Mouse (Mus musculus): ENCODE results near the gene Mta2.
A peak's percentile ranks its signal among the peaks of the same experiment; 100 is the strongest.
"Not testable (repeated sequence)": the region's sequence is repeated elsewhere in the genome, so short reads cannot be mapped to it uniquely, and the experiment has no call there.

The Mta2 gene

GRCm38 (mm10) chr19:8941515-8942217 lies at the start of gene Mta2:
Mta2 (plus strand) TSS chr19:8941875.
- peak; percentile 97 for DNase-seq

GRCm38 (mm10) chr19:8892829-8893766 lies 48.6 kb upstream of the Mta2 start, which contains the start of gene Ints5:
Ints5 (plus strand) TSS chr19:8893005.
- DNase-seq = peak; percentile 84

GRCm38 (mm10) chr19:8895397-8895960 lies 46.2 kb upstream of the Mta2 start:
- no peak for DNase-seq

- not testable (repeated sequence) for DNase-seq
These were observed 45.4 kb upstream of the Mta2 start for GRCm38 (mm10) chr19:8896231-8896630.

- not testable (repeated sequence) for DNase-seq
These were observed 44.3 kb upstream of the Mta2 start for GRCm38 (mm10) chr19:8897211-8897864.

GRCm38 (mm10) chr19:8897865-8898495 lies 43.7 kb upstream of the Mta2 start, which contains the start of gene Ganab:
Ganab (plus strand) TSS chr19:8898071.
- peak; percentile 93 for DNase-seq

GRCm38 (mm10) chr19:8898576-8898975 lies 43.1 kb upstream of the Mta2 start:
- no peak for DNase-seq

- DNase-seq = no peak
These were observed 42.6 kb upstream of the Mta2 start for GRCm38 (mm10) chr19:8899079-8899478.

GRCm38 (mm10) chr19:8903412-8903811 lies 38.3 kb upstream of the Mta2 start:
- DNase-seq = no peak

GRCm38 (mm10) chr19:8908531-8908930 lies 33.1 kb upstream of the Mta2 start:
- DNase-seq = no peak

- no peak for DNase-seq
These were observed 29.9 kb upstream of the Mta2 start for GRCm38 (mm10) chr19:8911810-8912209.

GRCm38 (mm10) chr19:8914212-8914611 lies 27.5 kb upstream of the Mta2 start:
- no peak for DNase-seq

- no peak for DNase-seq
These were observed 22.7 kb upstream of the Mta2 start for GRCm38 (mm10) chr19:8919000-8919399.

- DNase-seq = no peak
These were observed 22.0 kb upstream of the Mta2 start for GRCm38 (mm10) chr19:8919684-8920072.

GRCm38 (mm10) chr19:8920073-8920736 lies 21.5 kb upstream of the Mta2 start, which contains the start of gene B3gat3:
B3gat3 (plus strand) TSS chr19:8920374.
- DNase-seq = peak; percentile 94

- no peak for DNase-seq
These were observed 20.8 kb upstream of the Mta2 start for GRCm38 (mm10) chr19:8920836-8921291.

- no peak for DNase-seq
These were observed 19.9 kb upstream of the Mta2 start for GRCm38 (mm10) chr19:8921741-8922140.

- no peak for DNase-seq
These were observed 14.9 kb upstream of the Mta2 start for GRCm38 (mm10) chr19:8926766-8927165.

- DNase-seq = no peak
These were observed 13.7 kb upstream of the Mta2 start for GRCm38 (mm10) chr19:8927891-8928525.

- no peak for DNase-seq
These were observed 12.9 kb upstream of the Mta2 start for GRCm38 (mm10) chr19:8928689-8929223.
